Mouse (Mus musculus) 416B (cell line): ENCODE results near the gene Krtap14.

ENCODE experiments used
- DNase-seq: peaks from one replicate; pipeline ENCODE4 v3.0.0; 2011; ENCODE audit warnings: low read depth

The Krtap14 gene

GRCm38 (mm10) chr16:88826095-88826652 is at the start of gene Krtap14:
TSS of gene Krtap14 (minus strand) at chr16:88826145.
- DNase-seq, result no peak

GRCm38 (mm10) chr16:88874169-88874568 is 48.2 kb upstream of the Krtap14 start, which contains the start of gene Krtap19-2:
TSS of gene Krtap19-2 (minus strand) at chr16:88874269.
- no peak for DNase-seq

DNA sequence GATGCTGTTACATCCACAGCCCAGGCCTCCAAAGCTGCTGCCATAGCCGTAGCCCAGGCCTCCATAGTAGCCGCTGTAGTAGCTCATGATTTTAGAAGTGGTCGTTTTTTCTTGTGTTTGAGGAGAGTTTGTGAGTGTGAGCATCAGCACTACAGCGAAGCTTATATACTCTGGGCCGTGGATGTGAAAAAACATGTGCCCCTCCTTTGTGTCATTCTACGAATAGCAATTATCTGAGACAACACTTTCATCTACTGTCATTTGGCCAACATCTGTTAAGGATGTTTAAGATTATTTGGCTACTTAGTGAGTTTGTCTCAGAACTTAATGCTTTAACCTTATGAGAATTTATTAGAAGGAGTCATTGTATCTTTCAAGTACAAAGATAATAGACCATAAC is 43.4 kb upstream of the Krtap14 start, which contains the start of gene Krtap19-1:
Gene Krtap19-1 (minus strand): TSS at position 101 of the 400 bp plus-strand sequence.
- DNase-seq, result no peak

DNA sequence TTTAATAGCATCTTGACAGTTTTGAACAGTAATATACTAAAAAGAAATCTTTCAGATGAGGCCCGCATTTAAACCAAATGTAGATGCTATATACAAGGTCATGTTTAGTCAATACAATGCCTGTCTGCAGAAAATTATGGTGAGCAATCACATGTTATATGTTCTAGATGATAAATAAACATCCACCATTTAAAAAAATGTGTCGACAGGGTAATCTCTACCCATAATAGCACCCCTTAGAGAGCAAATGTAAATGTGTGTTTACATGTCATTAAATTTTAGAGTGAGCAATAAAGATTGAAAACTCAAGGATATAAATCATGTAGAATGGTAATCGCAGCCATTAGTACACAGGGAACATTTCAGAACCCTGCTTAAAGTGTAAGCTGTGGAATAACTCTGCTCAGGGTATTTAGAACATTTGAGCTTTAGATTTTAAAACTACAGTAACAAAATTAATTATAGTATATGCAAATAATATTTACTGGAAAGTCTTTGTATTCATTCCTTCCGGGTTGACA is 39.0 kb upstream of the Krtap14 start:
- DNase-seq, result no peak

- peak; percentile 42 for DNase-seq
Observed at GRCm38 (mm10) chr16:88851450-88851849, 25.5 kb upstream of the Krtap14 start.

DNA sequence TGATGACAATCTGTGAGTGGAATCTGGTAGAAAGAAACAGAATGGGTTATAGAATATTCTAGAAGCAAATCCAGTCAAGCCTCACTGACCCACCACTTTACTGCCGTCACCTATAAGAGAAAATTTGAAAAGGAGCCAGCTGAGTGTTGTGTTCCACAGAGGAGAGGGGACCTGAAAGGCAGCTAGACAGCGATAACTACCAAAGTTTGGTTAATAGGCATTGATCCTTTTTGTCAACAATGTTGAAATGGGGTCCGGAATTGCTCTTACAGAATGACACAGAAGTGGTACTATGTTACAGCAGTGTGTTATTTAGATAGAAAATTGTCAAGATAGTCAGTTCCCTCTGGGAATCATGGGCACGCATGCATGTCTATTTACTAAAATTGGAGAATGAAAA is 22.6 kb upstream of the Krtap14 start:
- DNase-seq, result no peak

DNA sequence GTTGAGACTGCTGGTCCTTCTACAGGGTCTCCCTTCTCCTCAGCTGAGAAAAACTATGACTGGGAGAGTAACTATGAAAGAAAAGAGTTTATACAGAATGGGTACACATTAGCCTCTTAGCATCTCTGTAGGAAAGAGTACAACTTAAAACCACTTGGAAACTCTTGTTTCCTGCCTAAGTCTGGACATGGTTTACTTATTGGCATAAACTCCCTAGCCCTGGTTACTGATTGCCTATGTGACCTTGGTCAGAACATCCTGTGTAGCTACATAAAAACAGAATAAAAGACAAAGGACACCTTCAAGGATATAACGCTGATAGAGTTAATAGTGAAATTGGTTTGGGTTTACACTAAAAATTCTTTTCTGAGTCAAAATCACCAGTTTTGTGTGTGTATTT is 21.4 kb upstream of the Krtap14 start:
- no peak for DNase-seq

DNA sequence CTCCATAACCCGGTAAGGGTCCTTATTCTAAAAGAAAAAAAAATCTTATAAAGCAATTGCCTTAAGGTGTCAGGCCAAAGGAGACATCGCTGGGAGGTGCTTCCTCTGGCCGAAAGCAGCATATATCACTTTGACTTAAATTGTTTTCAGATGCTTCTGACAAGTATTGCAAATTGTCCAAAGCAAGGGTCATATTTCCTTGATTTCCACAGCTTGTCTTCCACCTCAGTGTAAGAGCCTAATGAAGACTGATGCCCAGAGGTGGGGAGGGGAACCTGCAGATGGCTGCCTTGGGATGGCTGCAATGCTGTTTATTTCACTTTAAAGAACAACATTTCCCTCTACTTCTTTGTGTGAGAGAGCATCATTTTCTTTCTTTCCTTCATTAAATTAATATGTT is 1.0 kb upstream of the Krtap14 start:
- DNase-seq, result no peak

DNA sequence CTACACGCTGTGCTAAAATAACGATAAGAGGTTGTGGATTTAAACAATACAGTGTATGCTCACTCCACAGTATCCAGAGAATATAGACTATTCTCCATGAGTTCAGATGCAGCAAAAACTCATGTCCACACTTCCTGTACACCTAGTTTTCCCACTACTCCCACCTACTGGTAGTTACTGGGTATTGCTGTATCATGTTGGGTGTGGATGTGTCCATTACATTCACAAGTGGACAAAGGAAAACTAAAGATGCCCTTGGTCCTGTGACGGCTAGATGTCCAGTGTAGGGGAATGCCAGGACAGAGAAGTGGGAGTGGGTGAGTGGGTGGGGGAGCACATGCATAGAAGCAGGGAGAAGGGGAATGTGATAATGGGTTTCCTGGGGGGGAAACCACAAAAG is 2.2 kb downstream of the Krtap14 start:
- peak; percentile 69 for DNase-seq

DNA sequence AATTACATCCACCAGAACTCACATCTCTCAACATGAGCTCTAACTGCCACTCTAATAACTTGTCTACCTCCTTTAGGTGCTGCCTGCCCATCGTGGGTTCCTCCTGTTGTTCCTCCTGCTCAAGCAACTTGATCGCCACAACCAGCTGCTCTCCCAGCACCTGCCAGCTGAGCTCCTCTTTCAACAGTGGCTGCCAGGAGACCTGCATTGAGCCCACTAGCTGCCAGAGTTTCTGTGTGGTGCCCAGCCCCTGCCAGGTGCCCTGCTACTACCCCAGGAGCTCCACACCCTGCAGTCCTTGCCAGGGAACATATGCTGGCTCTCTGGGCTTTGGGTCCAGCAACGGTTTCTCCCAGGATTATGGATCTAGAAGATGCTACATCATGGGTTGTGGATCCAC is 5.9 kb downstream of the Krtap14 start, which contains the start of gene Krtap15:
Gene Krtap15 (plus strand): TSS at position 150 of the 400 bp plus-strand sequence.
- no peak for DNase-seq

GRCm38 (mm10) chr16:88811827-88812226 is 14.1 kb downstream of the Krtap14 start, which contains the start of gene Gm20741:
TSS of gene Gm20741 (minus strand) at chr16:88812220.
- no peak for DNase-seq

- no peak for DNase-seq
Observed at GRCm38 (mm10) chr16:88786786-88787185, 39.2 kb downstream of the Krtap14 start.

DNA sequence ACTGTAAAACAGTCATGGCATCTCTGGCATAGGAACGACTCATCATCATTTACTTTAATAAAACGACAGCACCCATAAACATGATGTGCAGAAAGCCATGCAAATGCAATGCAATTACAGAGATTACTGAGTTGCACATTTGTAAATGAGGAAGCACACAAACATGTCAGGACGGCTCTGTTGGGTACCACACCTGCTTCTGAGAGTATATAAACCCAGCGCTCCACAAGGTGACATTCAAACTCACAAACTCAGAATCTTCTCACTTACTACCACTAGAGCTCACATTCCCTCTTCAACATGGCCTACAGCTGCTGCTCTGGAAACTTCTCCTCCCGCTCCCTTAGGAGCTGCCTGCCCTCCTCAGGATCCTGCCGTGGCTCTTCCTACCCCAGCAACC is 48.3 kb downstream of the Krtap14 start, which contains the start of gene Gm5965:
Gene Gm5965 (plus strand): TSS at position 301 of the 400 bp plus-strand sequence.
- DNase-seq, result no peak

DNA sequence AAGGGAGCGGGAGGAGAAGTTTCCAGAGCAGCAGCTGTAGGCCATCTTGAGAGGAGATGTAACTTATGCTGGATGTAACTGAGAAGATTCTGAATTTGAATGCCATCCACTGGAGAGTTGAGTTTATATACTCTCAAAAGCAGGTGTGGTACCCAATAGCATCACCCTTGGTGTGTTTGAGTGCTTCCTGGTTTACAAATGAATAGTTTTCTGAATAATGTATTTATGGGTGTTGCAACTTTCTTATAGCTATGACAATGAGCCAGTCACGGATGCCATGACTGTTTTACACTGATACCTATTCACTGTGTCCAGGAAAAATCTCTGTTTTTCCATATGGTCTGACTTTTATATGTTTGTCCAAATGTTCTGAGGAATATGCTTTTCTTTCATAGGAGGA is 51.8 kb downstream of the Krtap14 start, which contains the start of gene 2310057N15Rik:
Gene 2310057N15Rik (minus strand): TSS at position 101 of the 400 bp plus-strand sequence.
- no peak for DNase-seq
